Mouse (Mus musculus): ENCODE data around the gene Mxra8.

- TF ChIP-seq POLR2A (IDR thresholded peaks at IDR 0.05; ENCODE audit: insufficient read length, low read depth) (no peak), E2F4 (IDR thresholded peaks at IDR 0.05; ENCODE audit: insufficient read depth) (no peak), MYOG (IDR thresholded peaks at IDR 0.05; ENCODE audit: control insufficient read depth in 1 of 3, insufficient read depth in 1 of 3, insufficient read length in 2 of 3, low read depth in 2 of 3) (no peak), TCF12 (IDR thresholded peaks at IDR 0.05; ENCODE audit: insufficient read depth, poor library complexity, severe bottlenecking) (no peak), POLR2AphosphoS2 (IDR thresholded peaks at IDR 0.05; ENCODE audit: insufficient read length, low read depth) (no peak), REST (IDR thresholded peaks at IDR 0.05; ENCODE audit: insufficient read depth, insufficient read length) (no peak), MYOD1 (IDR thresholded peaks at IDR 0.05; ENCODE audit: control insufficient read depth in 1 of 3, insufficient read length in 2 of 3, low read depth in 2 of 3) (no peak), MAX (IDR thresholded peaks at IDR 0.05; ENCODE audit: low read depth) (no peak), USF1 (IDR thresholded peaks at IDR 0.05; ENCODE audit: low read depth) (no peak), SRF (IDR thresholded peaks at IDR 0.05; ENCODE audit: control insufficient read depth, insufficient read length, low read depth) (no peak), CEBPB (IDR thresholded peaks at IDR 0.05; ENCODE audit: insufficient read depth, poor library complexity, severe bottlenecking) (no peak)
Measured at GRCm38 (mm10) chr4:155856881-155857280, 17.4 kb downstream of the Mxra8 start.

Data from myocyte (in vitro differentiated cells).